Mouse (Mus musculus) bone marrow macrophage, adult 2 months (primary cell): ENCODE measurements around the gene Mga. TPM values are rescaled to one million over a fixed set of nuclear protein-coding genes. Genes with fewer than 3 reads are reported as not detected.

Source experiments
- H3K27ac ChIP-seq: 2 replicates; pipeline ENCODE4 v1.5.1; 2012; ENCODE audit warnings: low read depth, low read length; ENCODE audit not compliant: insufficient read depth
- H3K4me1 ChIP-seq: 2 replicates; pipeline ENCODE4 v1.6.1; 2012; ENCODE audit warnings: low read length; ENCODE audit not compliant: control insufficient read depth, insufficient read depth
- H3K4me3 ChIP-seq: 2 replicates; pipeline ENCODE4 v1.5.1; 2012; ENCODE audit warnings: mild to moderate bottlenecking, low read length, moderate library complexity; ENCODE audit not compliant: insufficient read depth
- CTCF ChIP-seq: IDR thresholded peaks from 2 replicates; pipeline ENCODE4 v1.5.1; 2012; ENCODE audit warnings: low read depth, mild to moderate bottlenecking, low read length, moderate library complexity
- POLR2A ChIP-seq: IDR thresholded peaks from 2 replicates; pipeline ENCODE4 v1.6.1; 2012; ENCODE audit warnings: mild to moderate bottlenecking, low read depth, low read length, borderline replicate concordance
- polyA plus RNA-seq: library from polyadenylated mRNA; stranded (reverse); fragments of >200 nt; gene quantifications from 2 replicates; pipeline ENCODE4 v1.2.4, GENCODE M21; 2012; ENCODE audit not compliant: missing spikeins, insufficient read depth, insufficient read length

Mga gene
- polyA plus RNA-seq, 1 experiment: 30.3 TPM

- no peak for TF ChIP-seq CTCF
- no peak for TF ChIP-seq POLR2A
- peaks cover 33% of the 10 kb centered on the region for H3K4me1 ChIP-seq
- no peak overlapping the region for H3K4me3 ChIP-seq
- no peak overlapping the region for H3K27ac ChIP-seq
Measured at GRCm38 (mm10) chr2:120000882-120001584, 104.0 kb downstream of the Mga start.

GRCm38 (mm10) chr2:120001956-120002355, 104.9 kb downstream of the Mga start:
- Histone ChIP-seq H3K4me3 (no peak overlapping the region), H3K27ac (peak overlapping the region; percentile 6; the same call in 1 of the 2 replicates), H3K4me1 (peaks cover 29% of the 10 kb centered on the region)
- TF ChIP-seq POLR2A: no peak
- TF ChIP-seq CTCF: no peak

- H3K4me1 ChIP-seq: peaks cover 35% of the 10 kb centered on the region
- no peak overlapping the region for H3K4me3 ChIP-seq
- TF ChIP-seq CTCF (no peak), POLR2A (no peak)
- no peak overlapping the region for H3K27ac ChIP-seq
Measured at GRCm38 (mm10) chr2:120003970-120004369, 106.9 kb downstream of the Mga start.

- Histone ChIP-seq H3K4me1 (peaks cover 32% of the 10 kb centered on the region), H3K27ac (no peak overlapping the region), H3K4me3 (no peak overlapping the region)
- TF ChIP-seq CTCF (no peak), POLR2A (no peak)
Measured at GRCm38 (mm10) chr2:120006696-120007095, 109.7 kb downstream of the Mga start.

GRCm38 (mm10) chr2:120007680-120008210, 110.7 kb downstream of the Mga start:
- peak overlapping the region; percentile 30; the same call in 1 of the 2 replicates for H3K27ac ChIP-seq
- peaks cover 23% of the 10 kb centered on the region for H3K4me1 ChIP-seq
- TF ChIP-seq POLR2A (no peak), CTCF (no peak)
- H3K4me3 ChIP-seq: no peak overlapping the region

GRCm38 (mm10) chr2:120008672-120009071, 111.6 kb downstream of the Mga start:
- TF ChIP-seq POLR2A (no peak), CTCF (no peak)
- H3K4me3 ChIP-seq: no peak overlapping the region
- H3K4me1 ChIP-seq: peaks cover 21% of the 10 kb centered on the region
- H3K27ac ChIP-seq: peak overlapping the region; percentile 21

GRCm38 (mm10) chr2:120011462-120012200, 114.6 kb downstream of the Mga start:
- Histone ChIP-seq H3K4me3 (no peak overlapping the region), H3K27ac (no peak overlapping the region), H3K4me1 (peaks cover 19% of the 10 kb centered on the region)
- TF ChIP-seq POLR2A: no peak
- peak; percentile 36; the same call in 1 of the 2 replicates for TF ChIP-seq CTCF

- Histone ChIP-seq H3K4me1 (peaks cover 11% of the 10 kb centered on the region), H3K27ac (no peak overlapping the region), H3K4me3 (no peak overlapping the region)
- no peak for TF ChIP-seq POLR2A
- TF ChIP-seq CTCF: no peak
Measured at GRCm38 (mm10) chr2:120012924-120013323, 115.9 kb downstream of the Mga start.

- no peak overlapping the region for H3K27ac ChIP-seq
- H3K4me3 ChIP-seq: no peak overlapping the region
- H3K4me1 ChIP-seq: peaks cover 3% of the 10 kb centered on the region
- TF ChIP-seq POLR2A (no peak), CTCF (no peak)
Measured at GRCm38 (mm10) chr2:120013831-120014486, 116.9 kb downstream of the Mga start.
